Comparison of ENCODE assay signal across 8 mouse cellular contexts in the genomic region with DNA sequence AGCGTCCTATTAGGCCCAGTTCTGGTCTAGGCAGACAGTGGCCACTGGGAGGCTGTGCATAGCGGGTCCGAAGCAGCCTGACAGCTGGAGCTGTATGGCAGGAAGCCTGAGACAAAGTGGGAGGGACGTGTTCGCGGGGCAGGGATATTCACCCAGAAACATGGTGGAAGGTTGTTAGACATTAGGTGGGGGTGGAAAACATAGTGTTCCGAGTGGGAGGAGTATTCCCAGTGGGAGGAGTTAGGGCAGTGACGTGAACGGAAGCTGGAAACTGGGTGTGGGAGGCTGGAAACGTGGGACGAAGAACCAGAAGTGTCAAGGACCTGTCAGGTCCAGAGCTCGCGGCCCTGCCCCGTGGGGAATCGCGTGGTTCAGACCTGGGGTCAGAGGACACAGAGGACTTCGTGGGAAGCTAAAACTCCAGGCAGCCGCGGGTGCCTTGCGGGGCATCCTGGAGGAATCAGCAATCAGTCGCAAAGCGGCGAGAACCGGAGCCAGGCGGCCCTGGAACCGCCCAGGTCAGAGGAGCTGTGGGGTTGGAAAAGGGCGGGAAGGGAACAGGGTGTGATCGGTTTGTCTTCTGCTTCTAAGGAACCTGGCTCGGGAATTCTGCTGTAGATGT. TPM values are rescaled to one million over a fixed set of nuclear protein-coding genes. Genes with fewer than 3 reads are reported as not detected.
DNase-seq lines count a peak whose midpoint lies in the region; ATAC-seq and TF ChIP-seq lines count a peak whose summit lies in the region.

A gene (plus strand): TSS at position 281 of the 622 bp plus-strand sequence.

- DNase-seq in c-Kit-positive CD71-positive TER-119-negative erythroid progenitor cells, embryonic 14.5 days (ENCODE audit: low read depth) = peak; percentile 70
- DNase-seq in forebrain, embryonic 10.5 days (ENCODE audit: extremely low spot score, low spot score) = peak; percentile 77
- DNase-seq in kidney, postnatal 14 days = peak; percentile 89
- peak; percentile 43 to 49 for DNase-seq in natural killer cell, adult 2 months (ENCODE audit: low spot score in 2 of 2)

- H3K4me1 ChIP-seq in E14TG2a.4 (replicated peaks; ENCODE audit: low read depth, low read length) = peaks cover 17% of the 10 kb centered on the region
- H3K4me1 ChIP-seq in forebrain, embryonic 10.5 days = peaks cover 9% of the 10 kb centered on the region
- H3K4me1 ChIP-seq in heart, embryonic 14.5 days (ENCODE audit: control insufficient read depth in 2 of 2, insufficient read depth in 2 of 2, low read length in 2 of 2) = peaks cover 5% of the 10 kb centered on the region in 2 experiments; a peak in 1 of 4 replicates
- peaks cover 12% of the 10 kb centered on the region for H3K4me1 ChIP-seq in liver, embryonic 12.5 days
- peaks cover 5% of the 10 kb centered on the region; the same call in 1 of the 2 replicates for H3K4me1 ChIP-seq in stomach, embryonic 14.5 days (ENCODE audit: control insufficient read depth, insufficient read depth, low read length)

- H3K36me3 ChIP-seq in E14TG2a.4 (ENCODE audit: insufficient read depth, low read length) = 0 out of 2 replicates have a peak, but pooled peaks cover 8% of the 10 kb centered on the region
- peaks cover 2% of the 10 kb centered on the region for H3K36me3 ChIP-seq in forebrain, embryonic 10.5 days (replicated peaks)
- H3K36me3 ChIP-seq in heart, embryonic 14.5 days (ENCODE audit: control insufficient read depth, insufficient read depth, low read length) = peaks cover 20% of the 10 kb centered on the region
- H3K36me3 ChIP-seq in liver, embryonic 12.5 days = 0 out of 2 replicates have a peak, but pooled peaks cover 4% of the 10 kb centered on the region
- H3K36me3 ChIP-seq in stomach, embryonic 14.5 days (ENCODE audit: control insufficient read depth, insufficient read depth, low read length) = no peaks in the 10 kb centered on the region

- 2% methylated on average over 29 of the region's 29 CpGs for WGBS in forebrain, embryonic 10.5 days
- under 1% methylated on average over 29 of the region's 29 CpGs for WGBS in heart, embryonic 14.5 days
- 1% methylated on average over 29 of the region's 29 CpGs for WGBS in liver, embryonic 12.5 days (ENCODE audit: insufficient replicate concordance)
- under 1% methylated on average over 29 of the region's 29 CpGs for WGBS in stomach, embryonic 14.5 days

- H3K27ac ChIP-seq in forebrain, embryonic 10.5 days = peak within 1 kb of the TSS; percentile 90
- peak within 1 kb of the TSS; percentile 91 to 98 for H3K27ac ChIP-seq in heart, embryonic 14.5 days (replicated peaks in 1 of 2; ENCODE audit: control insufficient read depth in 1 of 2, insufficient read depth in 1 of 2, low read depth in 2 of 2, low read length in 2 of 2)
- peak within 1 kb of the TSS; percentile 92 for H3K27ac ChIP-seq in liver, embryonic 12.5 days
- peak within 1 kb of the TSS; percentile 82 for H3K27ac ChIP-seq in stomach, embryonic 14.5 days (ENCODE audit: low read length)

- ATAC-seq in heart, embryonic 14.5 days (ENCODE audit: insufficient number of reproducible peaks, insufficient read depth, low FRiP score, low read depth) = peak; percentile 93
- peak; percentile 89 for ATAC-seq in liver, embryonic 12.5 days
- ATAC-seq in stomach, embryonic 14.5 days (ENCODE audit: insufficient number of reproducible peaks, insufficient read depth, low FRiP score, low read depth) = peak; percentile 96

- no peaks in the 10 kb centered on the region for H3K27me3 ChIP-seq in E14TG2a.4 (ENCODE audit: insufficient read depth, low read length)
- no peaks in the 10 kb centered on the region for H3K27me3 ChIP-seq in forebrain, embryonic 10.5 days (ENCODE audit: poor library complexity, severe bottlenecking)
- H3K27me3 ChIP-seq in heart, embryonic 14.5 days (ENCODE audit: control insufficient read depth, insufficient read depth, low read length) = no peaks in the 10 kb centered on the region
- no peaks in the 10 kb centered on the region for H3K27me3 ChIP-seq in liver, embryonic 12.5 days (replicated peaks)
- H3K27me3 ChIP-seq in stomach, embryonic 14.5 days (ENCODE audit: control insufficient read depth, insufficient read depth, low read length) = no peaks in the 10 kb centered on the region

- no peak for TF ChIP-seq CTCF in E14TG2a.4 (conservative IDR thresholded peaks at IDR 0.05; ENCODE audit: low read length)

- H3K9me3 ChIP-seq in E14TG2a.4 (ENCODE audit: low read length) = peaks cover 4% of the 10 kb centered on the region; the same call in 1 of the 2 replicates
- H3K9me3 ChIP-seq in forebrain, embryonic 10.5 days = no peaks in the 10 kb centered on the region
- no peaks in the 10 kb centered on the region for H3K9me3 ChIP-seq in heart, embryonic 14.5 days (ENCODE audit: control insufficient read depth, low read length)
- no peaks in the 10 kb centered on the region for H3K9me3 ChIP-seq in liver, embryonic 12.5 days (replicated peaks)
- H3K9me3 ChIP-seq in stomach, embryonic 14.5 days (ENCODE audit: control insufficient read depth, low read depth, low read length) = no peaks in the 10 kb centered on the region

- H3K4me3 ChIP-seq in E14TG2a.4 (replicated peaks; ENCODE audit: low read length) = peak within 1 kb of the TSS; percentile 83
- H3K4me3 ChIP-seq in forebrain, embryonic 10.5 days = peak within 1 kb of the TSS; percentile 67
- peak within 1 kb of the TSS; percentile 74 to 97 for H3K4me3 ChIP-seq in heart, embryonic 14.5 days (ENCODE audit: control insufficient read depth in 1 of 2, insufficient read depth in 1 of 2, low read depth in 1 of 2, low read length in 2 of 2)
- peak within 1 kb of the TSS; percentile 72 for H3K4me3 ChIP-seq in liver, embryonic 12.5 days
- peak within 1 kb of the TSS; percentile 47 for H3K4me3 ChIP-seq in stomach, embryonic 14.5 days (ENCODE audit: low read depth, low read length)

- H3K4me2 ChIP-seq in heart, embryonic 14.5 days (ENCODE audit: low read length) = peak within 1 kb of the TSS; percentile 93
- peak within 1 kb of the TSS; percentile 83 for H3K4me2 ChIP-seq in liver, embryonic 12.5 days
- H3K4me2 ChIP-seq in stomach, embryonic 14.5 days (replicated peaks; ENCODE audit: low read depth, low read length) = peak within 1 kb of the TSS; percentile 41

- peak within 1 kb of the TSS; percentile 75 for H3K9ac ChIP-seq in heart, embryonic 14.5 days (ENCODE audit: low read length)
- peak within 1 kb of the TSS; percentile 74 for H3K9ac ChIP-seq in liver, embryonic 12.5 days
- H3K9ac ChIP-seq in stomach, embryonic 14.5 days (replicated peaks; ENCODE audit: low read depth, low read length) = peak within 1 kb of the TSS; percentile 25

RNA-seq across cellular contexts. Expression of the gene that starts here (rescaled TPM):
- polyA plus RNA-seq in forebrain, embryonic 10.5 days (2016; fragmentation: Nextera tagmentation; extraction: Ambion mirVana) = 13.9 and 14.5 TPM in 2 replicates
- polyA plus RNA-seq in heart, embryonic 14.5 days (2014; fragmentation: Nextera tagmentation; extraction: Ambion mirVana) = 14.7 and 14.8 TPM in 2 replicates
- 7.5 TPM in 2 replicates for polyA plus RNA-seq in liver, embryonic 12.5 days (2016; fragmentation: Nextera tagmentation; extraction: Ambion mirVana)
- polyA plus RNA-seq in stomach, embryonic 14.5 days (2014; fragmentation: Nextera tagmentation; extraction: Ambion mirVana) = 25.3 and 26.6 TPM in 2 replicates

Comparison
In these comparisons a context has a peak if more than half of its experiments do, and no peak if none do; other contexts are left out.
1. Peak in every context shown above with its lines: DNase-seq, ATAC-seq, H3K4me3 ChIP-seq and H3K27ac ChIP-seq.
2. H3K4me2 ChIP-seq: peak in every context shown above with its lines; median percentile 93 in heart, embryonic 14.5 days; 83 in liver, embryonic 12.5 days; 41 in stomach, embryonic 14.5 days.
3. H3K9ac ChIP-seq: peak in every context shown above with its lines; median percentile 75 in heart, embryonic 14.5 days; 74 in liver, embryonic 12.5 days; 25 in stomach, embryonic 14.5 days.